Mouse (Mus musculus): ENCODE measurements at regions not wholly inside any gene's neighbourhood (a gene's known extent, or its start where the extent isn't known, plus 50 kb on each side); places are given as distances from the start of the nearest gene placed in this dataset.

DNA sequence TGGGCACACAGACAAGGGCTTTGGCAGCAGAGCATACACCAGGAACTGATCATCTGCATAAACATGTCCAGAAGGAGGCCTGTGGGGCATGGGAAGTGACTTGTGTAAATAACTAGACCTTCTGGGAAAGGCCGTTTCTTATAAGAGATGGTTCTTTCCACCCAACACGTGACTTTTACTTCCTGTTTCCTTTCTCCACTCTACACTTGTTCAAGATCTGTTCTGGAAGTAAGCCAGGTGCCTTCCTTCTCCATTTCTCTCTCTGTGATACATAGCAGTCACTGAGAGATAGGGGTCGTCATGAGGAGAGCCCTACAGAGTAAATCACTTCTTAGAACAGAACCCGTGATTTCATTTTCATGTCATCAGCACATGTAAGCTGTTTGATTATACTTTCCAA is 253.4 kb upstream of the Xrcc4 start:
- Histone ChIP-seq H3K9ac (ENCODE audit: low read depth, low read length, severe bottlenecking) (no peak overlapping the region), H3K4me1 (ENCODE audit: control insufficient read depth, insufficient read depth, low read length) (no peaks in the 10 kb centered on the region), H3K27me3 (ENCODE audit: control insufficient read depth, insufficient read depth, low read length) (no peaks in the 10 kb centered on the region), H3K4me2 (replicated peaks; ENCODE audit: low read depth, low read length, severe bottlenecking) (no peak overlapping the region), H3K9me3 (ENCODE audit: control insufficient read depth, low read length) (no peaks in the 10 kb centered on the region), H3K4me3 (replicated peaks; ENCODE audit: low read length) (no peak overlapping the region), H3K27ac (replicated peaks; ENCODE audit: low read depth, low read length) (no peak overlapping the region), H3K36me3 (ENCODE audit: control insufficient read depth, insufficient read depth, low read length) (no peaks in the 10 kb centered on the region)
- no peak for TF ChIP-seq POLR2A (IDR thresholded peaks at IDR 0.05; ENCODE audit: borderline replicate concordance, extremely low read depth, insufficient read depth, insufficient read length)
- no peak for ATAC-seq (ENCODE audit: low FRiP score, low read depth)
- DNase-seq (ENCODE audit: low spot score) = no peak
- 77% methylated on average over 4 of the region's 4 CpGs for WGBS

- H3K4me3 ChIP-seq (replicated peaks; ENCODE audit: low read length) = no peak overlapping the region
- no peaks in the 10 kb centered on the region for H3K36me3 ChIP-seq (ENCODE audit: control insufficient read depth, insufficient read depth, low read length)
- H3K9ac ChIP-seq (ENCODE audit: low read depth, low read length, severe bottlenecking) = no peak overlapping the region
- no peak for ATAC-seq (ENCODE audit: low FRiP score, low read depth)
- no peaks in the 10 kb centered on the region for H3K4me1 ChIP-seq (ENCODE audit: control insufficient read depth, insufficient read depth, low read length)
- H3K9me3 ChIP-seq (ENCODE audit: control insufficient read depth, low read length) = no peaks in the 10 kb centered on the region
- H3K27ac ChIP-seq (replicated peaks; ENCODE audit: low read depth, low read length) = no peak overlapping the region
- 76% methylated on average over 8 of the region's 8 CpGs for WGBS
- no peaks in the 10 kb centered on the region for H3K27me3 ChIP-seq (ENCODE audit: control insufficient read depth, insufficient read depth, low read length)
- DNase-seq (ENCODE audit: low spot score) = no peak
- no peak overlapping the region for H3K4me2 ChIP-seq (replicated peaks; ENCODE audit: low read depth, low read length, severe bottlenecking)
- TF ChIP-seq POLR2A (IDR thresholded peaks at IDR 0.05; ENCODE audit: borderline replicate concordance, extremely low read depth, insufficient read depth, insufficient read length) = no peak
Measured at GRCm38 (mm10) chr13:90341597-90342212, 252.3 kb upstream of the Xrcc4 start.

- no peaks in the 10 kb centered on the region for H3K36me3 ChIP-seq (ENCODE audit: control insufficient read depth, insufficient read depth, low read length)
- H3K27me3 ChIP-seq (ENCODE audit: control insufficient read depth, insufficient read depth, low read length) = no peaks in the 10 kb centered on the region
- H3K4me1 ChIP-seq (ENCODE audit: control insufficient read depth, insufficient read depth, low read length) = no peaks in the 10 kb centered on the region
- DNase-seq (ENCODE audit: low spot score) (peak; percentile 31), ATAC-seq (ENCODE audit: low FRiP score, low read depth) (no peak)
- WGBS = 54% methylated on average over 2 of the region's 2 CpGs
- no peak overlapping the region for H3K4me3 ChIP-seq (replicated peaks; ENCODE audit: low read length)
- H3K27ac ChIP-seq (replicated peaks; ENCODE audit: low read depth, low read length) = no peak overlapping the region
- TF ChIP-seq POLR2A (IDR thresholded peaks at IDR 0.05; ENCODE audit: borderline replicate concordance, extremely low read depth, insufficient read depth, insufficient read length) = no peak
- H3K9me3 ChIP-seq (ENCODE audit: control insufficient read depth, low read length) = no peaks in the 10 kb centered on the region
- H3K4me2 ChIP-seq (replicated peaks; ENCODE audit: low read depth, low read length, severe bottlenecking) = no peak overlapping the region
- H3K9ac ChIP-seq (ENCODE audit: low read depth, low read length, severe bottlenecking) = no peak overlapping the region
Measured at GRCm38 (mm10) chr13:90340647-90341160, 251.3 kb upstream of the Xrcc4 start.

DNA sequence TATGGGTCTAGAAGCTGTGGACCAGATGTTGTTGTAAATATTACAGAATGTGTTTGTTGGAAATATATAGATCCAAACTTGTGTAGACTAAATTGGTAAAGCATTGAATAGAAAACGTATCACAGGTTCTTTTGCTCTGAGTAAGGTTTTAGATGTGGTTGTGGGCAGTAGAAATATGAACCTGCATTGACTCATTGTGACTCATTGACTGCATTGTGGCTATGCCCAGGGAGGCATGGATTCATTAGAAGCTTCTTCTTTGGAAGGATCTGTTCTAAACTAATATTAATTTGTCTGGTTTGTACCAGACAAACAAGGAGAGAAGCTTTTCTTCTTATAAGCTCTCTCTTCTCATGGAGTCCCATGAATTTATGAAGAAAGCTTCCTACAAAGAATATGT is 248.2 kb upstream of the Xrcc4 start:
- no peak for ATAC-seq (ENCODE audit: low FRiP score, low read depth)
- Histone ChIP-seq H3K4me2 (replicated peaks; ENCODE audit: low read depth, low read length, severe bottlenecking) (no peak overlapping the region), H3K4me3 (replicated peaks; ENCODE audit: low read length) (no peak overlapping the region), H3K27me3 (ENCODE audit: control insufficient read depth, insufficient read depth, low read length) (no peaks in the 10 kb centered on the region), H3K9ac (ENCODE audit: low read depth, low read length, severe bottlenecking) (no peak overlapping the region), H3K9me3 (ENCODE audit: control insufficient read depth, low read length) (no peaks in the 10 kb centered on the region), H3K36me3 (ENCODE audit: control insufficient read depth, insufficient read depth, low read length) (no peaks in the 10 kb centered on the region), H3K27ac (replicated peaks; ENCODE audit: low read depth, low read length) (no peak overlapping the region), H3K4me1 (ENCODE audit: control insufficient read depth, insufficient read depth, low read length) (no peaks in the 10 kb centered on the region)
- no peak for DNase-seq (ENCODE audit: low spot score)
- TF ChIP-seq POLR2A (IDR thresholded peaks at IDR 0.05; ENCODE audit: borderline replicate concordance, extremely low read depth, insufficient read depth, insufficient read length) = no peak
- 70% methylated on average over 1 of the region's 1 CpGs for WGBS

DNA sequence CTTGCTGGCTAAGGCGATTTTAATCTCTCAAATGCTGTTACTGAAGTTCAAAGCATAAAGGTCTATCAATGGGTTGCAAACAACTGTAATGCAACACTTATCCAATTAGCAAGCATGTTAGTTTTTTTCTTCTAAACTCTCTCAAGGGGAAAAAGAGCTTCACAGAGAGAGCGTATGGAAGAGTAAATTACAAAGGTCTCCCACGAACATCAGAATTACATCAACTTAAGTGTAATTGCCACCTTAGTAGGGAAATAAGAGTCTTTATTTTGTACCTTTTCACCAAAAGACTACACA is 246.3 kb upstream of the Xrcc4 start:
- Histone ChIP-seq H3K4me2 (replicated peaks; ENCODE audit: low read depth, low read length, severe bottlenecking) (no peak overlapping the region), H3K9me3 (ENCODE audit: control insufficient read depth, low read length) (no peaks in the 10 kb centered on the region), H3K4me3 (replicated peaks; ENCODE audit: low read length) (no peak overlapping the region), H3K27ac (replicated peaks; ENCODE audit: low read depth, low read length) (no peak overlapping the region), H3K9ac (ENCODE audit: low read depth, low read length, severe bottlenecking) (no peak overlapping the region), H3K27me3 (ENCODE audit: control insufficient read depth, insufficient read depth, low read length) (no peaks in the 10 kb centered on the region), H3K36me3 (ENCODE audit: control insufficient read depth, insufficient read depth, low read length) (no peaks in the 10 kb centered on the region), H3K4me1 (ENCODE audit: control insufficient read depth, insufficient read depth, low read length) (no peaks in the 10 kb centered on the region)
- 49% methylated on average over 3 of the region's 3 CpGs for WGBS
- TF ChIP-seq POLR2A (IDR thresholded peaks at IDR 0.05; ENCODE audit: borderline replicate concordance, extremely low read depth, insufficient read depth, insufficient read length) = no peak
- ATAC-seq (ENCODE audit: low FRiP score, low read depth) = no peak
- DNase-seq (ENCODE audit: low spot score) = no peak

Data from limb, embryonic 14.5 days (tissue).